Mouse (Mus musculus): ENCODE data around the gene Kdm2a. TPM values are rescaled to one million over a fixed set of nuclear protein-coding genes. Genes with fewer than 3 reads are reported as not detected.

Gene Kdm2a
- polyA plus RNA-seq, 1 experiment from 2014 or later, result 32.8 TPM

- Histone ChIP-seq H3K4me1 (replicated peaks; ENCODE audit: insufficient read depth, low read length) (no peaks in the 10 kb centered on the region), H3K36me3 (ENCODE audit: insufficient read depth, low read length) (peaks cover 30% of the 10 kb centered on the region), H3K4me2 (ENCODE audit: low read length) (no peak overlapping the region), H3K9ac (ENCODE audit: low read depth, low read length) (no peak overlapping the region), H3K9me3 (replicated peaks; ENCODE audit: low read length) (no peaks in the 10 kb centered on the region), H3K27ac (no peak overlapping the region), H3K27me3 (ENCODE audit: insufficient read depth, low read length) (no peaks in the 10 kb centered on the region), H3K4me3 (replicated peaks; ENCODE audit: low read depth, low read length) (no peak overlapping the region)
- DNase-seq (ENCODE audit: low spot score) (no peak), ATAC-seq (replicated peaks; ENCODE audit: low FRiP score, low read depth) (0 out of 2 replicates have a peak, but pooled peaks have one; percentile 40)
- 72% methylated on average over 6 of the region's 6 CpGs for WGBS
- TF ChIP-seq CTCF (IDR thresholded peaks at IDR 0.05; ENCODE audit: low read depth), result no peak
Observed at GRCm38 (mm10) chr19:4315223-4315944, 82.7 kb downstream of the Kdm2a start.

GRCm38 (mm10) chr19:4309776-4310185, 88.3 kb downstream of the Kdm2a start:
- no peak overlapping the region for H3K27ac ChIP-seq
- H3K9me3 ChIP-seq (replicated peaks; ENCODE audit: low read length), result no peaks in the 10 kb centered on the region
- peak; percentile 94 for DNase-seq (ENCODE audit: low spot score)
- ATAC-seq (replicated peaks; ENCODE audit: low FRiP score, low read depth), result 0 out of 2 replicates have a peak, but pooled peaks have one; percentile 25
- peak; percentile 84 for TF ChIP-seq CTCF (IDR thresholded peaks at IDR 0.05; ENCODE audit: low read depth)
- H3K9ac ChIP-seq (ENCODE audit: low read depth, low read length), result no peak overlapping the region
- no peak overlapping the region for H3K4me2 ChIP-seq (ENCODE audit: low read length)
- no peak overlapping the region for H3K4me3 ChIP-seq (replicated peaks; ENCODE audit: low read depth, low read length)
- H3K36me3 ChIP-seq (ENCODE audit: insufficient read depth, low read length), result no peaks in the 10 kb centered on the region
- H3K4me1 ChIP-seq (replicated peaks; ENCODE audit: insufficient read depth, low read length), result peaks cover 4% of the 10 kb centered on the region; the same call in 1 of the 2 replicates
- no peaks in the 10 kb centered on the region for H3K27me3 ChIP-seq (ENCODE audit: insufficient read depth, low read length)

- Histone ChIP-seq H3K27ac (no peak overlapping the region), H3K4me2 (ENCODE audit: low read length) (no peak overlapping the region), H3K27me3 (ENCODE audit: insufficient read depth, low read length) (no peaks in the 10 kb centered on the region), H3K4me1 (replicated peaks; ENCODE audit: insufficient read depth, low read length) (peaks cover 9% of the 10 kb centered on the region), H3K9me3 (replicated peaks; ENCODE audit: low read length) (no peaks in the 10 kb centered on the region), H3K4me3 (replicated peaks; ENCODE audit: low read depth, low read length) (no peak overlapping the region), H3K36me3 (ENCODE audit: insufficient read depth, low read length) (no peaks in the 10 kb centered on the region), H3K9ac (ENCODE audit: low read depth, low read length) (no peak overlapping the region)
- ATAC-seq (replicated peaks; ENCODE audit: low FRiP score, low read depth) (no peak), DNase-seq (ENCODE audit: low spot score) (no peak)
- TF ChIP-seq CTCF (IDR thresholded peaks at IDR 0.05; ENCODE audit: low read depth), result no peak
- 83% methylated on average over 4 of the region's 4 CpGs for WGBS
Observed at GRCm38 (mm10) chr19:4309302-4309701, 88.8 kb downstream of the Kdm2a start.

GRCm38 (mm10) chr19:4306190-4306577, 91.9 kb downstream of the Kdm2a start, which contains the start of gene Grk2:
Gene Grk2, minus strand, starts transcription at chr19:4306222.
- whole genome bisulfite sequencing, result under 1% methylated on average over 39 of the region's 46 CpGs
- peak; percentile 69 for TF ChIP-seq CTCF (IDR thresholded peaks at IDR 0.05; ENCODE audit: low read depth)
- peak; percentile 79 for ATAC-seq (replicated peaks; ENCODE audit: low FRiP score, low read depth)

GRCm38 (mm10) chr19:4305491-4306189, 92.4 kb downstream of the Kdm2a start:
- Histone ChIP-seq H3K4me3 (replicated peaks; ENCODE audit: low read depth, low read length) (peak overlapping the region; percentile 94), H3K4me2 (ENCODE audit: low read length) (peak overlapping the region; percentile 60), H3K27ac (peak overlapping the region; percentile 92), H3K36me3 (ENCODE audit: insufficient read depth, low read length) (no peaks in the 10 kb centered on the region), H3K4me1 (replicated peaks; ENCODE audit: insufficient read depth, low read length) (peaks cover 45% of the 10 kb centered on the region), H3K27me3 (ENCODE audit: insufficient read depth, low read length) (no peaks in the 10 kb centered on the region), H3K9ac (ENCODE audit: low read depth, low read length) (peak overlapping the region; percentile 97), H3K9me3 (replicated peaks; ENCODE audit: low read length) (no peaks in the 10 kb centered on the region)
- DNase-seq (ENCODE audit: low spot score), result peak; percentile 65
- ATAC-seq (replicated peaks; ENCODE audit: low FRiP score, low read depth), result peak; percentile 58
- TF ChIP-seq CTCF (IDR thresholded peaks at IDR 0.05; ENCODE audit: low read depth), result peak; percentile 2; the same call in 1 of the 2 replicates
- WGBS, result under 1% methylated on average over 51 of the region's 68 CpGs

More at GRCm38 (mm10) chr19:4306190-4306577, 91.9 kb downstream of the Kdm2a start, which contains the start of gene Grk2:
- peak within 1 kb of the TSS; percentile 92 for H3K27ac ChIP-seq
- H3K4me2 ChIP-seq (ENCODE audit: low read length), result peak within 1 kb of the TSS; percentile 60
- no peaks in the 10 kb centered on the region for H3K9me3 ChIP-seq (replicated peaks; ENCODE audit: low read length)
- peaks cover 40% of the 10 kb centered on the region for H3K4me1 ChIP-seq (replicated peaks; ENCODE audit: insufficient read depth, low read length)
- H3K36me3 ChIP-seq (ENCODE audit: insufficient read depth, low read length), result no peaks in the 10 kb centered on the region
- DNase-seq (ENCODE audit: low spot score), result peak; percentile 79
- H3K9ac ChIP-seq (ENCODE audit: low read depth, low read length), result peak within 1 kb of the TSS; percentile 97
- no peaks in the 10 kb centered on the region for H3K27me3 ChIP-seq (ENCODE audit: insufficient read depth, low read length)
- peak within 1 kb of the TSS; percentile 94 for H3K4me3 ChIP-seq (replicated peaks; ENCODE audit: low read depth, low read length)

GRCm38 (mm10) chr19:4304871-4305321, 93.2 kb downstream of the Kdm2a start:
- H3K4me3 ChIP-seq (replicated peaks; ENCODE audit: low read depth, low read length), result peak overlapping the region; percentile 94
- peak overlapping the region; percentile 97; the same call in 1 of the 2 replicates for H3K9ac ChIP-seq (ENCODE audit: low read depth, low read length)
- H3K4me2 ChIP-seq (ENCODE audit: low read length), result peak overlapping the region; percentile 60
- ATAC-seq (replicated peaks; ENCODE audit: low FRiP score, low read depth), result no peak; the same call in 1 of the 2 replicates
- no peak for TF ChIP-seq CTCF (IDR thresholded peaks at IDR 0.05; ENCODE audit: low read depth)
- DNase-seq (ENCODE audit: low spot score), result no peak
- no peaks in the 10 kb centered on the region for H3K9me3 ChIP-seq (replicated peaks; ENCODE audit: low read length)
- no peaks in the 10 kb centered on the region for H3K36me3 ChIP-seq (ENCODE audit: insufficient read depth, low read length)
- peaks cover 52% of the 10 kb centered on the region for H3K4me1 ChIP-seq (replicated peaks; ENCODE audit: insufficient read depth, low read length)
- H3K27me3 ChIP-seq (ENCODE audit: insufficient read depth, low read length), result no peaks in the 10 kb centered on the region
- peak overlapping the region; percentile 36; the same call in 1 of the 2 replicates for H3K27ac ChIP-seq
- 30% methylated on average over 4 of the region's 4 CpGs for WGBS

Data from kidney, postnatal 0 days (tissue).